Mouse (Mus musculus) liver, embryonic 14.5 days (tissue): Measurements from ENCODE around the gene Pold2. TPM values are rescaled to one million over a fixed set of nuclear protein-coding genes. Genes with fewer than 3 reads are reported as not detected.

Experiments
- ATAC-seq: fragments of 200-750 bp; cut with Nextera tagmentation; 2 replicates; pipeline ENCODE4 v1.8.0; 2017; ENCODE audit warnings: moderate number of reproducible peaks, mild to moderate bottlenecking, moderate library complexity; ENCODE audit not compliant: insufficient read depth
- DNase-seq, 3 experiments: peaks; one replicate each; pipeline ENCODE4 v3.0.0-alpha.2; 2012 to 2013; ENCODE audit warnings: low read depth in 3 of 3, low spot score in 3 of 3
- H3K27ac ChIP-seq: fragments of 300-500 bp; sonication (generic); 2 replicates; pipeline ENCODE4 v1.5.1; 2014; ENCODE audit warnings: moderate library complexity, mild to moderate bottlenecking, control low read depth, inconsistent platforms
- H3K27me3 ChIP-seq: fragments of 300-500 bp; sonication (generic); 2 replicates; pipeline ENCODE4 v1.6.1; 2014; ENCODE audit warnings: mild to moderate bottlenecking, low read length, moderate library complexity; ENCODE audit not compliant: control insufficient read depth, insufficient read depth
- H3K36me3 ChIP-seq: fragments of 300-500 bp; sonication (generic); replicated peaks from 2 replicates; pipeline ENCODE4 v1.6.1; 2014; ENCODE audit warnings: low read depth; ENCODE audit not compliant: control insufficient read depth, insufficient read depth
- H3K4me1 ChIP-seq, 2 experiments: fragments of 200-500 bp in 1 of 2; fragments of 300-500 bp in 1 of 2; sonication (generic) in 1 of 2; replicated peaks; 2 replicates each; pipeline ENCODE4 v1.6.1; 2012 to 2014; ENCODE audit warnings: antibody characterized with exemption in 1 of 2, inconsistent platforms in 1 of 2, low read length in 1 of 2; ENCODE audit not compliant: control insufficient read depth in 2 of 2, insufficient read depth in 2 of 2
- H3K4me2 ChIP-seq: fragments of 300-500 bp; sonication (generic); 2 replicates; pipeline ENCODE4 v1.6.1; 2014; ENCODE audit warnings: low read depth, mild to moderate bottlenecking, control low read depth, moderate library complexity
- H3K4me3 ChIP-seq, 2 experiments: fragments of 200-500 bp in 1 of 2; fragments of 300-500 bp in 1 of 2; sonication (generic) in 1 of 2; 2 replicates each; pipeline ENCODE4 v1.5.1; 2012 to 2014; ENCODE audit warnings: low read depth in 2 of 2, low read length in 2 of 2, mild to moderate bottlenecking in 2 of 2, control low read depth in 1 of 2, inconsistent platforms in 1 of 2, moderate library complexity in 1 of 2; ENCODE audit not compliant: insufficient read depth in 1 of 2
- H3K9ac ChIP-seq: fragments of 300-500 bp; sonication (generic); replicated peaks from 2 replicates; pipeline ENCODE4 v1.6.1; 2014; ENCODE audit warnings: mild to moderate bottlenecking, control low read depth, moderate library complexity
- H3K9me3 ChIP-seq: fragments of 300-500 bp; sonication (generic); 2 replicates; pipeline ENCODE4 v1.6.1; 2016; ENCODE audit warnings: low read length, mixed read lengths; ENCODE audit not compliant: control insufficient read depth
- CTCF ChIP-seq: IDR thresholded peaks from 2 replicates; pipeline ENCODE4 v1.5.1; 2016; ENCODE audit warnings: antibody characterized with exemption, low read depth, control low read depth
- EP300 ChIP-seq: IDR thresholded peaks from 2 replicates; pipeline ENCODE4 v1.6.1; 2016; ENCODE audit warnings: antibody characterized with exemption, low read depth
- WGBS: fragments of 180-500 bp; shearing (Covaris S2); extraction: QIAGEN DNeasy Blood & Tissue Kit; methylation state at CpG from one replicate; pipeline ENCODE4 v1.1.7; 2014; ENCODE audit not compliant: insufficient replicate concordance; 5-methylcytosine and 5-hydroxymethylcytosine counted together
- polyA plus RNA-seq, 2 experiments: library from polyadenylated mRNA; depleted of rRNA in 1 of 2; stranded (reverse) in 1 of 2; unstranded in 1 of 2; fragments of >200 nt; fragmentation: Nextera tagmentation in 1 of 2; extraction: Ambion mirVana in 1 of 2; gene quantifications; 2 replicates each; pipeline versions ENCODE4 v1.2.1 to v1.2.3; 2012 to 2014

The Pold2 gene
- polyA plus RNA-seq, 2 experiments, result 54.8 to 58.7 TPM

DNA sequence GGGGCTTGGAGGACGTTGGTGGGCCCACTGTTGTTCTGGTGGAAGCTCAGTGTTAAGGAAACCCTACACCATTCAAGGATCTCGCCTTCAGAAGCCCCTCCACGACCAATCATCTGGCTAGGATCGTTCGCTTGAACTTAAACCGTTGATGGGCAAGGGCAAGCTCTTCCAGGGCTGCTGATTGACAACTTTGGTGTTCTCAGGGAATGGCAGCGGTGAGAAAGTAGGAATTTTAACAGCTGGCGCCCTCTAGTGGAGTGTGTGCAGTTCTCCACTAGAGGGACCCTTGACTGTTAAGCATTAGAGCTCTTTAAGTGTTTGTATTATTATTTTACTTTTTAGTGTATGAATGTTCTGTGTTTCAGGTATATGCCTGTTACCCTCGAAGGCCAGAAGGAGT is 8.1 kb upstream of the Pold2 start:
- H3K4me2 ChIP-seq, result no peak overlapping the region
- TF ChIP-seq CTCF, result peak; percentile 89
- TF ChIP-seq EP300, result no peak
- H3K9me3 ChIP-seq, result no peaks in the 10 kb centered on the region
- H3K4me3 ChIP-seq, result no peak overlapping the region
- ATAC-seq (no peak), DNase-seq (peak in 2 of 3 experiments; percentile 28 to 35)
- H3K9ac ChIP-seq, result no peak overlapping the region
- H3K27me3 ChIP-seq, result no peaks in the 10 kb centered on the region
- no peaks in the 10 kb centered on the region for H3K36me3 ChIP-seq
- no peak overlapping the region for H3K27ac ChIP-seq
- 16% methylated on average over 9 of the region's 9 CpGs for WGBS
- H3K4me1 ChIP-seq, result peaks cover 0 to 5% of the 10 kb centered on the region in 2 experiments; a peak in 2 of 4 replicates

DNA sequence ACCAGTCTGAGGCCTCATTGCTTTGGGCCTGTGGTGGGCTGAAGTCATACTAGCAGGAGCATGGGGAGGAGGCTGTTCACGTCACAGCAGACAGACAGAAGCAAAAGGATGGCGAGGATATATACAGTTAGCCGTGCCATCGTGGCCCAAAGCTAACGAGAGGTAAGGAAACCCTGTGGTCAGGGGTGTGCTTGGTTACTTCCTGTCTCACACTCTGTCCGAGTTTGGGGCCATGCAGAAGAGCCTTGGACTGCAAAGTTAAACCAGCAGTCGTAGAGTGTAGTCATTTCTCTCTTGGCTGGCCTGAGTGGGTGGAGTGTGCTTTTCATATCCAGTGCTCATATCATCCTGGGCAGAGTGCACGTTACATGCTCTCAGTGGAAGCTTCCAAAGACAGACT is 4.4 kb upstream of the Pold2 start:
- Histone ChIP-seq H3K9ac (no peak overlapping the region), H3K27ac (no peak overlapping the region), H3K27me3 (no peaks in the 10 kb centered on the region), H3K9me3 (no peaks in the 10 kb centered on the region), H3K4me2 (no peak overlapping the region), H3K4me3 (no peak overlapping the region), H3K36me3 (no peaks in the 10 kb centered on the region), H3K4me1 (peaks cover 4 to 9% of the 10 kb centered on the region in 2 experiments)
- TF ChIP-seq EP300, result no peak
- TF ChIP-seq CTCF, result no peak
- 21% methylated on average over 8 of the region's 8 CpGs for WGBS
- ATAC-seq, result no peak
- no peak for DNase-seq

DNA sequence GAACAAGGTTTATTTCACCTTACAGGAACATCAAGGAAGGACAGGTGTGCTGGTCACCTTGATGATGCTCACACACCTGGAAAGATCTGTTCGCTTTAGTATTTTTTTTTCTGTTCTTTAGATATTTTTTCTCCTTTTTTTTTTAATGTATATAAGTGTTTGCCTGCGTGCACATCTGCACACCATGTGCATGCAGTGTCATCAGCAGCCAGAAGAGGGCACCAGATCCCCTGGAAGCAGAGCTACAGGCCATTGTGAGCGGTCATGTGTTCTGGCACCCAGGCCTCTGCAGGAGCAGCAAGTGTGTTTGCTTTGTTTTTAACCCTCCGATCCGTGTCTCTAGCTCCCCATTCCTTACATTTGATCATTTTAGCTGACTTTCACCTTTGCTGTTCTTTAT is 1.8 kb upstream of the Pold2 start:
- H3K9me3 ChIP-seq, result no peaks in the 10 kb centered on the region
- H3K9ac ChIP-seq, result no peak overlapping the region
- no peaks in the 10 kb centered on the region for H3K27me3 ChIP-seq
- no peak for TF ChIP-seq EP300
- peak; percentile 95 for TF ChIP-seq CTCF
- H3K27ac ChIP-seq, result no peak overlapping the region
- no peaks in the 10 kb centered on the region; the same call in 1 of the 2 replicates for H3K36me3 ChIP-seq
- ATAC-seq (no peak), DNase-seq (peak in 2 of 3 experiments; percentile 30 to 35)
- peaks cover 8 to 15% of the 10 kb centered on the region in 2 experiments for H3K4me1 ChIP-seq
- H3K4me2 ChIP-seq, result no peak overlapping the region
- 48% methylated on average over 5 of the region's 5 CpGs for WGBS
- H3K4me3 ChIP-seq, result no peak overlapping the region

DNA sequence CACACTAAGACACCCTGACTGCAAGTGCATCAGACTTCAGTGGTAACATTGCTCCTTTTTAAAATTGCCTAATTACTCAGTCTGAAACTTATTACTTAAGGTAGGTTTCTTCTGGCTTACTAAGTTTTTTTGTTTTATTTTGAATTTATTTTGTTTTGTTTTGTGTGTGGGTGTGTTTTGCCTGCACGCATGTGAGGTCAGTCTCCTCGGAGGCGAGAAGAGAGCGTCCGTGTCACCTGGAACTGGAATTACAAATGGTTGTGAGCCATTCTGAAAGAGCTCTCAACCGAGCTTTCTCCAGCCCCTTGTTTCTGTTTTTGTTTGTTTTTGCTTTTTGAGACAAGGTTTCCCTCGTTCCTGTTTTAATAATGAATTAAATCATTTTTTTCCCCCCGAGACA is 569 bp upstream of the Pold2 start:
- WGBS, result 49% methylated on average over 8 of the region's 8 CpGs
- Histone ChIP-seq H3K9ac (peak overlapping the region; percentile 63), H3K4me1 (peaks cover 8 to 15% of the 10 kb centered on the region in 2 experiments), H3K4me3 (peak overlapping the region; percentile 30 to 44; a peak in 3 of 4 replicates), H3K27ac (peak overlapping the region; percentile 62), H3K36me3 (peaks cover 8% of the 10 kb centered on the region), H3K9me3 (no peaks in the 10 kb centered on the region), H3K4me2 (peak overlapping the region; percentile 83), H3K27me3 (no peaks in the 10 kb centered on the region)
- no peak for DNase-seq
- TF ChIP-seq EP300 (no peak), CTCF (no peak)
- ATAC-seq, result no peak

DNA sequence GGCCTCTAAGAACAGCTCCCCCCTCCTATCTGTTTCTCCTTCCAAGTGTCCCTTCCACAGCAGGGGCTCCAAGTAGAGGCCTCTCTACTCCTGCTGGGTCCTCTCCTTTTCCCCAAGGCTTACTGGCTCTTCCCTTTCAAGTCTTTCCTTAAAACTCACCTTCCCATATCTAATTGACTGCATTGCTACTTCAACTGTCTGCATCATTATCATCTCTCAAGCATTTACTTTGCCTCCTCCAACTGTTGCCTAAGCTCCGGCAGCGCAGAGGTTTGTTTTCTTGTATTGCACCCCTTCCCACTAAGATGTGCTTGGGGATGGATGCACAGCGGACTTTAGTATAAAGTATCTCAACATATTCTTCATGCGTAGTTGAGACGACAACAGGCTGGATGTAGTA is 671 bp downstream of the Pold2 start:
- peaks cover 8 to 11% of the 10 kb centered on the region in 2 experiments for H3K4me1 ChIP-seq
- no peak for TF ChIP-seq CTCF
- TF ChIP-seq EP300, result no peak
- H3K36me3 ChIP-seq, result peaks cover 19% of the 10 kb centered on the region
- H3K4me2 ChIP-seq, result peak overlapping the region; percentile 83
- peak overlapping the region; percentile 67 for H3K9ac ChIP-seq
- 5% methylated on average over 5 of the region's 5 CpGs for WGBS
- H3K9me3 ChIP-seq, result no peaks in the 10 kb centered on the region
- DNase-seq (no peak), ATAC-seq (no peak)
- peak overlapping the region; percentile 75 to 76 for H3K4me3 ChIP-seq
- H3K27ac ChIP-seq, result no peak overlapping the region
- H3K27me3 ChIP-seq, result no peaks in the 10 kb centered on the region
